Mouse (Mus musculus): ENCODE measurements at regions not wholly inside any gene's neighbourhood (a gene's known extent, or its start where the extent isn't known, plus 50 kb on each side); places are given as distances from the start of the nearest gene placed in this dataset.

GRCm38 (mm10) chr9:41808791-41809190, 315.3 kb downstream of the Sorl1 start:
- no peak for TF ChIP-seq CTCF (IDR thresholded peaks at IDR 0.05; ENCODE audit: low read depth)
- TF ChIP-seq EP300 (IDR thresholded peaks at IDR 0.05; ENCODE audit: low read depth) = no peak

Data from liver, embryonic 14.5 days (tissue).